Mouse (Mus musculus): ENCODE results near the gene Pikfyve. TPM values are rescaled to one million over a fixed set of nuclear protein-coding genes. Genes with fewer than 3 reads are reported as not detected.

The Pikfyve gene
- polyA plus RNA-seq, 1 experiment from 2014 or later = 6.9 TPM

DNA sequence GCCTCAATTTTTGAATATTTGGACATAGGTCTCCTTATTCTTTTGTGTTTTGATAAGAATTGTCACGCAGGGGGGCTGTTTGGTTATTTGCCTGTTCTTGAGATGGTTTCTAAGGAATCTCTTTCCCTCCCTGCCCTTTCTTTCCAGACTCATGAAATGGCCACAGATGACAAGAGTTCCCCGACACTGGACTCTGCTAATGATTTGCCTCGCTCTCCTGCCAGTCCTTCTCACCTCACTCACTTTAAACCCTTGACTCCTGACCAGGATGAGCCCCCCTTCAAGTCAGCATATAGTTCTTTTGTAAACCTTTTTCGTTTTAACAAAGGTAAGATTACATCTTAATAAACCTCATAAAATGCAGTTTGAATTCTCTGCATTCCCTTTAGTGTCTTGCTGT, 3.7 kb downstream of the Pikfyve start:
- WGBS = 80% methylated on average over 4 of the region's 4 CpGs
- H3K27ac ChIP-seq (ENCODE audit: low read length) = no peak overlapping the region
- H3K36me3 ChIP-seq (ENCODE audit: insufficient read depth, low read length) = peaks cover 7% of the 10 kb centered on the region; the same call in 1 of the 2 replicates
- no peak for DNase-seq (ENCODE audit: low spot score)
- H3K4me1 ChIP-seq (ENCODE audit: insufficient read depth, low read depth, low read length) = peaks cover 7% of the 10 kb centered on the region; the same call in 1 of the 2 replicates
- no peak overlapping the region for H3K4me3 ChIP-seq (ENCODE audit: low read depth, low read length)
- H3K4me2 ChIP-seq (replicated peaks; ENCODE audit: low read depth, low read length) = no peak overlapping the region
- no peaks in the 10 kb centered on the region for H3K27me3 ChIP-seq (replicated peaks; ENCODE audit: insufficient read depth, low read length)
- TF ChIP-seq CTCF (IDR thresholded peaks at IDR 0.05) = no peak
- no peak for TF ChIP-seq EP300 (IDR thresholded peaks at IDR 0.05)
- no peaks in the 10 kb centered on the region for H3K9me3 ChIP-seq (ENCODE audit: low read length)
- no peak for ATAC-seq
- H3K9ac ChIP-seq (replicated peaks; ENCODE audit: low read depth) = no peak overlapping the region

- Histone ChIP-seq H3K9me3 (ENCODE audit: low read length) (no peaks in the 10 kb centered on the region), H3K4me2 (replicated peaks; ENCODE audit: low read depth, low read length) (no peak overlapping the region), H3K27ac (ENCODE audit: low read length) (no peak overlapping the region), H3K27me3 (replicated peaks; ENCODE audit: insufficient read depth, low read length) (no peaks in the 10 kb centered on the region), H3K9ac (replicated peaks; ENCODE audit: low read depth) (no peak overlapping the region), H3K36me3 (ENCODE audit: insufficient read depth, low read length) (peaks cover 7% of the 10 kb centered on the region; the same call in 1 of the 2 replicates), H3K4me3 (ENCODE audit: low read depth, low read length) (no peak overlapping the region), H3K4me1 (ENCODE audit: insufficient read depth, low read depth, low read length) (no peaks in the 10 kb centered on the region)
- ATAC-seq = no peak
- WGBS = 92% methylated on average over 2 of the region's 2 CpGs
- no peak for TF ChIP-seq EP300 (IDR thresholded peaks at IDR 0.05)
- TF ChIP-seq CTCF (IDR thresholded peaks at IDR 0.05) = no peak
- no peak for DNase-seq (ENCODE audit: low spot score)
These were observed 6.7 kb downstream of the Pikfyve start for GRCm38 (mm10) chr1:65193226-65193625.

GRCm38 (mm10) chr1:65198425-65198824, 11.9 kb downstream of the Pikfyve start:
- H3K9ac ChIP-seq (replicated peaks; ENCODE audit: low read depth) = no peak overlapping the region
- no peaks in the 10 kb centered on the region for H3K4me1 ChIP-seq (ENCODE audit: insufficient read depth, low read depth, low read length)
- no peak for ATAC-seq
- no peaks in the 10 kb centered on the region for H3K9me3 ChIP-seq (ENCODE audit: low read length)
- H3K4me3 ChIP-seq (ENCODE audit: low read depth, low read length) = no peak overlapping the region
- 80% methylated on average over 2 of the region's 2 CpGs for WGBS
- TF ChIP-seq CTCF (IDR thresholded peaks at IDR 0.05) (no peak), EP300 (IDR thresholded peaks at IDR 0.05) (no peak)
- no peak overlapping the region for H3K4me2 ChIP-seq (replicated peaks; ENCODE audit: low read depth, low read length)
- DNase-seq (ENCODE audit: low spot score) = no peak
- no peaks in the 10 kb centered on the region for H3K27me3 ChIP-seq (replicated peaks; ENCODE audit: insufficient read depth, low read length)
- H3K36me3 ChIP-seq (ENCODE audit: insufficient read depth, low read length) = no peaks in the 10 kb centered on the region; the same call in 1 of the 2 replicates
- H3K27ac ChIP-seq (ENCODE audit: low read length) = no peak overlapping the region

GRCm38 (mm10) chr1:65198861-65199260, 12.4 kb downstream of the Pikfyve start:
- Histone ChIP-seq H3K4me2 (replicated peaks; ENCODE audit: low read depth, low read length) (no peak overlapping the region), H3K4me3 (ENCODE audit: low read depth, low read length) (no peak overlapping the region), H3K4me1 (ENCODE audit: insufficient read depth, low read depth, low read length) (no peaks in the 10 kb centered on the region), H3K27ac (ENCODE audit: low read length) (no peak overlapping the region), H3K9ac (replicated peaks; ENCODE audit: low read depth) (no peak overlapping the region), H3K27me3 (replicated peaks; ENCODE audit: insufficient read depth, low read length) (no peaks in the 10 kb centered on the region), H3K36me3 (ENCODE audit: insufficient read depth, low read length) (no peaks in the 10 kb centered on the region; the same call in 1 of the 2 replicates), H3K9me3 (ENCODE audit: low read length) (no peaks in the 10 kb centered on the region)
- TF ChIP-seq CTCF (IDR thresholded peaks at IDR 0.05) = no peak
- no peak for TF ChIP-seq EP300 (IDR thresholded peaks at IDR 0.05)
- WGBS = 84% methylated on average over 2 of the region's 2 CpGs
- DNase-seq (ENCODE audit: low spot score) (no peak), ATAC-seq (no peak)

DNA sequence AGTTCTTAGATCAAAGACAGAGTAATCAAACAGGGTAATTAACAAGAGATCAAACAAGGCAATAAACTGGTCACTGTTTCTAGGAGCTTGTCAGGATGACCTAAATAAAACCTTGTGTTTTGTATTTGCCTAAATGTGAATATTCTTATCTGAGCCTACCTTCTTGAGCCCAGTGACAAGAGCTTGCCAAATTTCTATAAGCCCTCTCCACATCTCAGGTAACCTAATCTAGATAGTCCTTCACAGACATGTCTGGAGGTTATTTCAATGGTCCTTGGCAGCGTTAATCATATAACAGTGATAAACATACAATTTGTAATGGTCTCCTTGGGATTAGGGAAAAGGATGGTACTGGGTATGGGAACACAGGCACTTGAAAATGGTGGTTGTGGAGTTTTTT, 17.8 kb downstream of the Pikfyve start:
- Histone ChIP-seq H3K9me3 (ENCODE audit: low read length) (no peaks in the 10 kb centered on the region), H3K9ac (replicated peaks; ENCODE audit: low read depth) (no peak overlapping the region), H3K36me3 (ENCODE audit: insufficient read depth, low read length) (peaks cover 12% of the 10 kb centered on the region), H3K27ac (ENCODE audit: low read length) (no peak overlapping the region), H3K4me3 (ENCODE audit: low read depth, low read length) (no peak overlapping the region), H3K4me2 (replicated peaks; ENCODE audit: low read depth, low read length) (no peak overlapping the region), H3K4me1 (ENCODE audit: insufficient read depth, low read depth, low read length) (no peaks in the 10 kb centered on the region), H3K27me3 (replicated peaks; ENCODE audit: insufficient read depth, low read length) (no peaks in the 10 kb centered on the region)
- no peak for TF ChIP-seq EP300 (IDR thresholded peaks at IDR 0.05)
- no peak for TF ChIP-seq CTCF (IDR thresholded peaks at IDR 0.05)
- DNase-seq (ENCODE audit: low spot score) (no peak), ATAC-seq (no peak)
- WGBS = 63% methylated on average over 1 of the region's 1 CpGs

DNA sequence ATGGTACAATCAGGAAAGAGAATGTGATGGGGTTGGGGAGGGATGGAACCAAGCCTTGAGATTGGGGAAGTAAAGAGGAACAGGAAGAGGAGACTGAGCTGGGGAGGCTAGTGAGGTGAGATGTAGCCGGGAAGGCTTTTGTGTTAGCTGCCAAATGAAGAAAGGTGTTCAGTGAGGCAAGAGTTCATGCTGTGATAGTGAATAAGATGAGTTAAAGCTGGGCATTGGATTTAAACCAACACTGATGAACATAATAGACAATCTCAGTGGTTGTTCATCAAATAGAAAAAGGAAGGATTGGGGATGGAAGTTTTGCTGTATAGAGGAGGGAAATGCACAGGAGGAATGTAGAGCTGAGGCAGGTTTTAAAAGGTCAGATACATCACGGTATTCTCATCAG, 26.7 kb downstream of the Pikfyve start:
- Histone ChIP-seq H3K4me1 (ENCODE audit: insufficient read depth, low read depth, low read length) (no peaks in the 10 kb centered on the region), H3K9ac (replicated peaks; ENCODE audit: low read depth) (no peak overlapping the region), H3K36me3 (ENCODE audit: insufficient read depth, low read length) (0 out of 2 replicates have a peak, but pooled peaks cover 4% of the 10 kb centered on the region), H3K27me3 (replicated peaks; ENCODE audit: insufficient read depth, low read length) (no peaks in the 10 kb centered on the region), H3K4me2 (replicated peaks; ENCODE audit: low read depth, low read length) (no peak overlapping the region), H3K27ac (ENCODE audit: low read length) (no peak overlapping the region), H3K4me3 (ENCODE audit: low read depth, low read length) (no peak overlapping the region), H3K9me3 (ENCODE audit: low read length) (peaks cover 6% of the 10 kb centered on the region; the same call in 1 of the 2 replicates)
- DNase-seq (ENCODE audit: low spot score) = no peak
- no peak for ATAC-seq
- TF ChIP-seq CTCF (IDR thresholded peaks at IDR 0.05) (no peak), EP300 (IDR thresholded peaks at IDR 0.05) (no peak)
- WGBS = 73% methylated on average over 2 of the region's 2 CpGs

GRCm38 (mm10) chr1:65217567-65217966, 31.1 kb downstream of the Pikfyve start:
- Histone ChIP-seq H3K4me1 (ENCODE audit: insufficient read depth, low read depth, low read length) (no peaks in the 10 kb centered on the region), H3K36me3 (ENCODE audit: insufficient read depth, low read length) (peaks cover 6% of the 10 kb centered on the region; the same call in 1 of the 2 replicates), H3K9me3 (ENCODE audit: low read length) (no peaks in the 10 kb centered on the region), H3K4me3 (ENCODE audit: low read depth, low read length) (no peak overlapping the region), H3K27me3 (replicated peaks; ENCODE audit: insufficient read depth, low read length) (no peaks in the 10 kb centered on the region), H3K4me2 (replicated peaks; ENCODE audit: low read depth, low read length) (no peak overlapping the region), H3K27ac (ENCODE audit: low read length) (no peak overlapping the region), H3K9ac (replicated peaks; ENCODE audit: low read depth) (no peak overlapping the region)
- WGBS = 84% methylated on average over 2 of the region's 2 CpGs
- no peak for DNase-seq (ENCODE audit: low spot score)
- TF ChIP-seq EP300 (IDR thresholded peaks at IDR 0.05) (no peak), CTCF (IDR thresholded peaks at IDR 0.05) (no peak)
- ATAC-seq = no peak

Measured in lung, postnatal 0 days (tissue).